Mouse (Mus musculus) neural tube, embryonic 15.5 days (tissue): ENCODE data around the gene Cela2a. TPM values are rescaled to one million over a fixed set of nuclear protein-coding genes. Genes with fewer than 3 reads are reported as not detected.

Source experiments
- ATAC-seq: fragments of 200-750 bp; cut with Nextera tagmentation; 2 replicates; pipeline ENCODE4 v1.8.0; 2017; ENCODE audit warnings: mild to moderate bottlenecking, moderate TSS enrichment, moderate library complexity; ENCODE audit not compliant: low FRiP score
- H3K27ac ChIP-seq: fragments of 300-500 bp; sonication (generic); replicated peaks from 2 replicates; pipeline ENCODE4 v1.5.1; 2015; ENCODE audit warnings: mild to moderate bottlenecking, inconsistent platforms
- H3K27me3 ChIP-seq: fragments of 300-500 bp; sonication (generic); replicated peaks from 2 replicates; pipeline ENCODE4 v1.6.1; 2015; ENCODE audit warnings: inconsistent platforms
- H3K36me3 ChIP-seq: fragments of 300-500 bp; sonication (generic); 2 replicates; pipeline ENCODE4 v1.6.1; 2015; ENCODE audit warnings: inconsistent platforms
- H3K4me1 ChIP-seq: fragments of 300-500 bp; sonication (generic); 2 replicates; pipeline ENCODE4 v1.6.1; 2015; ENCODE audit warnings: inconsistent platforms
- H3K4me2 ChIP-seq: fragments of 300-500 bp; sonication (generic); 2 replicates; pipeline ENCODE4 v1.6.1; 2015; ENCODE audit warnings: inconsistent platforms, mild to moderate bottlenecking, moderate library complexity
- H3K4me3 ChIP-seq: fragments of 300-500 bp; sonication (generic); replicated peaks from 2 replicates; pipeline ENCODE4 v1.5.1; 2015; ENCODE audit warnings: mild to moderate bottlenecking, inconsistent platforms
- H3K9ac ChIP-seq: fragments of 300-500 bp; sonication (generic); replicated peaks from 2 replicates; pipeline ENCODE4 v1.6.1; 2015; ENCODE audit warnings: mild to moderate bottlenecking, inconsistent platforms
- H3K9me3 ChIP-seq: fragments of 300-500 bp; sonication (generic); replicated peaks from 2 replicates; pipeline ENCODE4 v1.6.1; 2016; ENCODE audit warnings: inconsistent platforms
- WGBS: fragments of 180-500 bp; shearing (Covaris S2); methylation state at CpG from one replicate; pipeline ENCODE4 v1.1.7; 2015; ENCODE audit warnings: mixed read lengths; 5-methylcytosine and 5-hydroxymethylcytosine counted together
- polyA plus RNA-seq: library from polyadenylated mRNA; unstranded; fragments of >200 nt; fragmentation: Nextera tagmentation; extraction: Ambion mirVana; gene quantifications from 2 replicates; pipeline ENCODE4 v1.2.1, GENCODE M21; 2015

Cela2a gene
- polyA plus RNA-seq, 1 experiment from 2014 or later: not detected

DNA sequence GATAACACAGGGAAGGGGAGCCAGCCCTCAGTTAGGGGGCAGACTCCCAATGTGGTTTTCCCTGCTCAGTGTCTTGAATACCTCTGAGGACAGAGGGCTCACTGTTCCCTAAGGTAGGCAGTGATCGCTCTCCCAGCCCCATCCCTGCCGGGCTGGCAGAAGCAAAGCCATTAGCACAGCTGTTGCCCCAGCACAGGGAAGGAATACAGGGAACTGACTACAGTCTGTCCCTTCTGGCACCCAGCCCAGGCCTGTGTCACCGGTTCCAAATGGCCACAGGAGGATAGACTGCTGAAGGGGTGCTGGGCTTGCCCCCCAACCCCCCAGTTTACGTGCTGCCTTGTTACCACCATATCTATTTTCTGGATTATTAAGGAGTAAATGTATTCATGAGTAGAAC is 41.5 kb upstream of the Cela2a start:
- peaks cover 55% of the 10 kb centered on the region for H3K4me1 ChIP-seq

GRCm38 (mm10) chr4:141866933-141867490 is 41.1 kb upstream of the Cela2a start:
- H3K4me2 ChIP-seq: peak overlapping the region; percentile 13; the same call in 1 of the 2 replicates

More for the DNA sequence above, 41.5 kb upstream of the Cela2a start:
- H3K9ac ChIP-seq: no peak overlapping the region
- H3K4me3 ChIP-seq: no peak overlapping the region
- WGBS: 12% methylated on average over 4 of the region's 4 CpGs
- H3K27me3 ChIP-seq: no peaks in the 10 kb centered on the region
- H3K36me3 ChIP-seq: 0 out of 2 replicates have a peak, but pooled peaks cover 3% of the 10 kb centered on the region
- H3K9me3 ChIP-seq: no peaks in the 10 kb centered on the region
- H3K4me2 ChIP-seq: peak overlapping the region; percentile 13; the same call in 1 of the 2 replicates
- peak overlapping the region; percentile 75 for H3K27ac ChIP-seq
- peak; percentile 37 for ATAC-seq

DNA sequence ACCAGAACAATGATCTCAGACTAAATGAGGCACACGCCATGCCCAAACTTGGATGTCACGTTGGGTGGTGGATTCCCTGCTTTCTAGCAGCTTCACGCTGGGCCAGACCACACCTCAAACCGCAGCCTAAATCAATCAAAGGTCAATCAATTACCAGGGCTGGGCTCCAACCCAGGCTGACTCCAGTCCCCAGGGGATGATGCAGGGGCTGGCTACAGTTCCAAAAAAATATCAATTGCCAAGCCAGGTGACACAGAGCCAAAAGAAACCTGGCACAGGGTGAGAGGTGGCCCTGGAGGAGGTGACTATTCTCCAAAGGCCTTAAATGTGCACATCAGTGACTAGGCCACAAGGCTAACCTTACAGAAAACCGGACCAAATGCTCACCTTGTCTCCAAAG is 39.6 kb upstream of the Cela2a start:
- Histone ChIP-seq H3K4me3 (no peak overlapping the region), H3K4me1 (peaks cover 38% of the 10 kb centered on the region), H3K27ac (no peak overlapping the region), H3K36me3 (peaks cover 8% of the 10 kb centered on the region), H3K4me2 (no peak overlapping the region), H3K9ac (no peak overlapping the region), H3K27me3 (no peaks in the 10 kb centered on the region), H3K9me3 (no peaks in the 10 kb centered on the region)
- no peak for ATAC-seq
- 81% methylated on average over 5 of the region's 5 CpGs for WGBS

More at GRCm38 (mm10) chr4:141866933-141867490, 41.1 kb upstream of the Cela2a start:
- Histone ChIP-seq H3K27me3 (no peaks in the 10 kb centered on the region), H3K9me3 (no peaks in the 10 kb centered on the region), H3K27ac (peak overlapping the region; percentile 75), H3K4me1 (peaks cover 50% of the 10 kb centered on the region), H3K36me3 (0 out of 2 replicates have a peak, but pooled peaks cover 3% of the 10 kb centered on the region), H3K9ac (no peak overlapping the region), H3K4me3 (no peak overlapping the region)
- no peak for ATAC-seq
- WGBS: 23% methylated on average over 10 of the region's 10 CpGs

GRCm38 (mm10) chr4:141865006-141865405 is 39.0 kb upstream of the Cela2a start:
- ATAC-seq: no peak
- Histone ChIP-seq H3K4me3 (no peak overlapping the region), H3K36me3 (peaks cover 8% of the 10 kb centered on the region), H3K27ac (no peak overlapping the region), H3K9me3 (no peaks in the 10 kb centered on the region), H3K4me2 (no peak overlapping the region), H3K9ac (no peak overlapping the region), H3K27me3 (no peaks in the 10 kb centered on the region), H3K4me1 (peaks cover 32% of the 10 kb centered on the region)
- 91% methylated on average over 5 of the region's 5 CpGs for WGBS

DNA sequence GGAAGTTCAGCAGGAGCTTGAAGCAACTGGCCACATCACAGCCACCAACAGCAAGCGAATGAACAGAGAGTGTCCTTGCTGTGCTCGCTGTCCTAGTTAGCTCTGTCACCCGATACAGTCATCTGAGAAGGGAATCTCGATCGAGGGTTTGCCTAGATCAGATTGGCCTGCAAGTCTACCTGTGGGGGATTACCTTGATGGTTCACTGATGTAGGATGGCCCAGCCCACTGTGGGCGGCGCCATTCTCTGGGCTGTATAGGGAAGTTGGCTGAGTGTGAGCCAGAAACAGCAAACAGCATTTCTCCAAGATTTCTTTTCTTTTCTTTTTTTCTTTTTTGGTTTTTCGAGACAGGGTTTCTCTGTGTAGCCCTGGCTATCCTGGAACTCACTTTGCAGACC is 38.5 kb upstream of the Cela2a start:
- Histone ChIP-seq H3K4me2 (no peak overlapping the region), H3K4me1 (peaks cover 27% of the 10 kb centered on the region), H3K27ac (no peak overlapping the region), H3K36me3 (peaks cover 8% of the 10 kb centered on the region), H3K9me3 (no peaks in the 10 kb centered on the region), H3K4me3 (no peak overlapping the region), H3K9ac (no peak overlapping the region), H3K27me3 (no peaks in the 10 kb centered on the region)
- WGBS: 96% methylated on average over 8 of the region's 8 CpGs
- ATAC-seq: no peak

DNA sequence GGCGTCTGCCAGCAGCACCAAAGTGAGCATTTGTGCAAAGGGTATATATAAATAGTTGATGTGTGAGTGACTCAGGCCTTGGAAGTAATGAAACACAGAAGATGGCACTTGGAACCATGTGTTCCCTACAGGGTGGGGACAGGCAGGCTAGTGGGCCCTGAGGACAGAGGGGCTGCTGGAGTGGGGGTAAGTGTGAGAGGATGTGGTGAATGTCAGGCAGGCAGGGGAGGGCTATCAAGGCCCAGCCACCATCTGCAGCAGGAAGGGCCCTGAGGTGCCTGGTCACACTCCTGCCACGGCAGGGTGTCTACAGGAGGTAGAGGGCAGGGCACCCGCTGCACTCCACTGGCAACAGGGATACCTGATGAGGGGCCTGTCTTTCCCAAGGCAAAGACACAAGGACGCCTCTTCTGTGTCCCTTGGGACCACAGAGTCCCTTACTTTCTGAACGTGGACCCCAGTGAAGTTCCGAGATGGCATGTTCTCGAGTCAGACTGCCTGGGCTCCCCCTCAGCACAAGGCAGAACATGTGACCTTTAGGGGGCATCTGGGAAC is 37.8 kb upstream of the Cela2a start:
- H3K27me3 ChIP-seq: no peaks in the 10 kb centered on the region
- no peaks in the 10 kb centered on the region for H3K9me3 ChIP-seq
- H3K27ac ChIP-seq: no peak overlapping the region
- H3K4me3 ChIP-seq: no peak overlapping the region
- H3K36me3 ChIP-seq: peaks cover 8% of the 10 kb centered on the region
- ATAC-seq: no peak
- H3K9ac ChIP-seq: no peak overlapping the region
- peaks cover 24% of the 10 kb centered on the region for H3K4me1 ChIP-seq
- H3K4me2 ChIP-seq: no peak overlapping the region
- 93% methylated on average over 7 of the region's 7 CpGs for WGBS

GRCm38 (mm10) chr4:141862867-141863266 is 36.9 kb upstream of the Cela2a start:
- H3K27me3 ChIP-seq: no peaks in the 10 kb centered on the region

GRCm38 (mm10) chr4:141861591-141862295 is 35.8 kb upstream of the Cela2a start:
- no peak for ATAC-seq
- Histone ChIP-seq H3K36me3 (peaks cover 11% of the 10 kb centered on the region), H3K27ac (no peak overlapping the region), H3K9me3 (no peaks in the 10 kb centered on the region), H3K4me2 (no peak overlapping the region), H3K4me1 (peaks cover 12% of the 10 kb centered on the region), H3K4me3 (no peak overlapping the region), H3K9ac (no peak overlapping the region), H3K27me3 (no peaks in the 10 kb centered on the region)
- 91% methylated on average over 17 of the region's 17 CpGs for WGBS

More at GRCm38 (mm10) chr4:141862867-141863266, 36.9 kb upstream of the Cela2a start:
- no peaks in the 10 kb centered on the region for H3K9me3 ChIP-seq
- H3K4me1 ChIP-seq: peaks cover 21% of the 10 kb centered on the region
- H3K27ac ChIP-seq: no peak overlapping the region
- ATAC-seq: no peak
- H3K9ac ChIP-seq: no peak overlapping the region
- H3K4me2 ChIP-seq: no peak overlapping the region
- peaks cover 11% of the 10 kb centered on the region for H3K36me3 ChIP-seq
- no peak overlapping the region for H3K4me3 ChIP-seq
- WGBS: 81% methylated on average over 5 of the region's 5 CpGs

DNA sequence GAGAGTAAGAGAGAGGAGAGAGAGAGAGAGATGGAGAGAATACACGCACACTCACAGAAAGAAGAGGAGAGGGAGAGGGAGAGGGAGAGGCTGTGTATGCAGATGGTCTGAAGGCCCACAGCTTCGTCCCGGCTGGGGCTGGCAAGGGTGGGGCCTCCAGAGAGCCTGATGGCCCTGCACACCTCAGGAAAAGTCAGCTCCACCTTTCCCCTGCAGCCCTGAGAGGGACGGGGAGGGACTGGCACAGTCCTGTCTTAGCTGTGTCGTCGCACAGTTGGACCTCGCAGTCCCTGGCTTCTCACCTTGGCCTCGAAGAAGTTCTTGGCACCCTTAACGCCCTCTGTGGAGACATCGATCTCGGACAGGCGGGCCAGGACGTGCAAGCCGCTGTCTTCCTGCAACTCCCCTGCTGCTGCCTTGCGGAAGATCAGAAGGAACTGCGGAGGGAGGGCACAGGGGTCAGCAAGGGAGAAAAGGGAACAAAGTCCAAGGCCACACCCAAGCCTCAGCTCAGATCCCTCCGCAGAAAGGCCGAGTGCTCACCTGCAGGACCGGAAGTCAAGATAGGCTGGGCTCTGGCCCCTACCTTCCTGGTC is 34.4 kb upstream of the Cela2a start:
- H3K4me1 ChIP-seq: 0 out of 2 replicates have a peak, but pooled peaks cover 7% of the 10 kb centered on the region
- no peak overlapping the region for H3K4me2 ChIP-seq
- H3K27ac ChIP-seq: no peak overlapping the region
- no peak overlapping the region for H3K9ac ChIP-seq
- H3K27me3 ChIP-seq: no peaks in the 10 kb centered on the region
- peaks cover 11% of the 10 kb centered on the region for H3K36me3 ChIP-seq
- 74% methylated on average over 19 of the region's 19 CpGs for WGBS
- H3K4me3 ChIP-seq: no peak overlapping the region
- no peaks in the 10 kb centered on the region for H3K9me3 ChIP-seq
- ATAC-seq: no peak

DNA sequence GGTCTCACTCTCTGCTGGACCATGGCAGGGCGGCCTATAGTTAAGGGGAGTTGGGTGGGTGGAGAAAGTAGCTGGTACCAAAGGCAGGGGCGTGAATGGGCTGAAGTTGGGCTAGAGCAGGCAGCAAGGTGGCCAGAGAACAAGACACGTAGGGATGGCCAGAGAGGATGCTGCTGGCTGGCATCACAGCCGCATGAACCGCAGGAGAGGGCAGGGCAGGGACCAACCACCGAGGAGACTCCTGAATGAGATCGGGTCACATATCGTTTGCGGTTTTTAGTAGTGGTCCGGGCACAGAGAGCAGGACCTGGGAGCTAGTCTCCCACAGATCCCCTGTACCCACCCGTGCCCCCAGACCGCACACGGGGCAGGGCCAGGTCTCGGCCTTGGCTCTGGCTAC is 33.4 kb upstream of the Cela2a start:
- no peak overlapping the region for H3K4me3 ChIP-seq

DNA sequence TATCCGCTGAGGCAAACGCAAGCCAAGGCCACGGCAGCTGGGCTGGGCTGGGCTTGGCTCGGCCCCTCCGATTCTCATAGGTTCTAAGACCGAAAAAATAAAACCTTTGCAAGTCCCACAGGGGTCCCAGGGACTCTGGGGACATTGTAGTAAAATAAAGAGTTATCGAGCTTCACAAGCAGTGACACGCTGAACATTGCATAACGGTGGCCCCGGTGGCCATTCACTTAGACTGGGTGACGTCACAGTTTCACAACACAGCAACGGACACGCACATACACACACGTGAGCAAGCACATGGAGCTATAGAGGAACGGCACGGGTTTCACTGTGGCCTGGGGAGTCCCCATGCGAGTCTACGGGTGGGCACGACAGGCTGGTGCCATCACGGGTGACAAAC is 32.5 kb upstream of the Cela2a start:
- no peak for ATAC-seq

More for the DNA sequence above, 33.4 kb upstream of the Cela2a start:
- no peak overlapping the region for H3K9ac ChIP-seq
- H3K9me3 ChIP-seq: no peaks in the 10 kb centered on the region
- peaks cover 8% of the 10 kb centered on the region for H3K36me3 ChIP-seq
- no peak overlapping the region for H3K4me2 ChIP-seq
- 0 out of 2 replicates have a peak, but pooled peaks cover 4% of the 10 kb centered on the region for H3K4me1 ChIP-seq
- no peak overlapping the region for H3K27ac ChIP-seq
- H3K27me3 ChIP-seq: no peaks in the 10 kb centered on the region
- ATAC-seq: no peak
- WGBS: 92% methylated on average over 14 of the region's 14 CpGs

More for the DNA sequence above, 32.5 kb upstream of the Cela2a start:
- Histone ChIP-seq H3K27ac (0 out of 2 replicates have a peak overlapping the region, but pooled peaks have one; percentile 9), H3K27me3 (no peaks in the 10 kb centered on the region), H3K4me3 (no peak overlapping the region), H3K9me3 (no peaks in the 10 kb centered on the region), H3K36me3 (peaks cover 8% of the 10 kb centered on the region), H3K4me1 (0 out of 2 replicates have a peak, but pooled peaks cover 4% of the 10 kb centered on the region), H3K9ac (no peak overlapping the region), H3K4me2 (no peak overlapping the region)
- 87% methylated on average over 20 of the region's 20 CpGs for WGBS
